Mouse (Mus musculus): ENCODE data around the gene Capns1.

DNA sequence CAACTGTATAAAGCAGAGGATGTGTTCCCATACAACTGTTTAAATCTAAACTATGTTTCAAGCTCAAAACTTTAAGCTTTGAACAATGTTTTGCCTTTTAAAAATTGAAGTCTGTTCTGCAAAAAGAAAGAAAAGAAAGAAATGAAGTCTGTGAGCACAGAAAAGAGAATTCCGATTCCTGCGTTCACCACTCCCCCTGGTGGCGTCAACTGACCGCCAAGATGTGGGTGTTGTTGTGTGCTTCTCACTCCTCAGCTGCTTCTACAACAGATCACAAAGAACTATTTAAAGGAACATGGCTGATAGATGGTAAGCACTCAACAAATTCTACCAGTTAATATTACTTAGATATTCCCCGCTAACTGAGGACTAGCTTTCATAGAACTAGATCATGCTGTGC lies 35.5 kb downstream of the Capns1 start:
- TF ChIP-seq CTCF (conservative IDR thresholded peaks at IDR 0.05; ENCODE audit: insufficient read depth, insufficient read length, low read depth, low read length) = no peak
- no peak for TF ChIP-seq POLR2A (IDR thresholded peaks at IDR 0.05; ENCODE audit: low read depth, low read length)

Data from kidney, adult 2 months (tissue).